Mouse (Mus musculus): Measurements from ENCODE around the gene Ddi2. TPM values are rescaled to one million over a fixed set of nuclear protein-coding genes. Genes with fewer than 3 reads are reported as not detected.
A peak's percentile ranks its signal among the peaks of the same experiment; 100 is the strongest.

The Ddi2 gene
- polyA plus RNA-seq, 2 experiments: 18.5 to 22.1 TPM

GRCm38 (mm10) chr4:141651286-141651685, 71.9 kb downstream of the Ddi2 start:
- DNase-seq (ENCODE audit: low spot score) (no peak), ATAC-seq (ENCODE audit: low FRiP score, low read depth) (no peak)
- 0 out of 2 replicates have a peak, but pooled peaks cover 6% of the 10 kb centered on the region for H3K4me1 ChIP-seq (ENCODE audit: control insufficient read depth, insufficient read depth, low read length)
- H3K36me3 ChIP-seq (ENCODE audit: control insufficient read depth, insufficient read depth, low read length): peaks cover 27% of the 10 kb centered on the region
- no peak for TF ChIP-seq POLR2A (IDR thresholded peaks at IDR 0.05; ENCODE audit: borderline replicate concordance, extremely low read depth, insufficient read depth, insufficient read length)
- H3K9ac ChIP-seq (ENCODE audit: low read depth, low read length, severe bottlenecking): no peak overlapping the region
- no peak overlapping the region for H3K4me3 ChIP-seq (replicated peaks; ENCODE audit: low read length)
- H3K27ac ChIP-seq (replicated peaks; ENCODE audit: low read depth, low read length): no peak overlapping the region
- H3K4me2 ChIP-seq (replicated peaks; ENCODE audit: low read depth, low read length, severe bottlenecking): no peak overlapping the region
- WGBS: 89% methylated on average over 6 of the region's 6 CpGs
- no peaks in the 10 kb centered on the region for H3K9me3 ChIP-seq (ENCODE audit: control insufficient read depth, low read length)
- H3K27me3 ChIP-seq (ENCODE audit: control insufficient read depth, insufficient read depth, low read length): no peaks in the 10 kb centered on the region

GRCm38 (mm10) chr4:141649244-141649643, 74.0 kb downstream of the Ddi2 start:
- H3K9me3 ChIP-seq (ENCODE audit: control insufficient read depth, low read length): no peaks in the 10 kb centered on the region
- ATAC-seq (ENCODE audit: low FRiP score, low read depth): peak; percentile 26; the same call in 1 of the 2 replicates
- H3K36me3 ChIP-seq (ENCODE audit: control insufficient read depth, insufficient read depth, low read length): peaks cover 20% of the 10 kb centered on the region
- DNase-seq (ENCODE audit: low spot score): peak; percentile 67
- H3K4me2 ChIP-seq (replicated peaks; ENCODE audit: low read depth, low read length, severe bottlenecking): peak overlapping the region; percentile 23
- TF ChIP-seq POLR2A (IDR thresholded peaks at IDR 0.05; ENCODE audit: borderline replicate concordance, extremely low read depth, insufficient read depth, insufficient read length): no peak
- H3K9ac ChIP-seq (ENCODE audit: low read depth, low read length, severe bottlenecking): no peak overlapping the region
- 51% methylated on average over 6 of the region's 6 CpGs for WGBS
- 0 out of 2 replicates have a peak, but pooled peaks cover 6% of the 10 kb centered on the region for H3K4me1 ChIP-seq (ENCODE audit: control insufficient read depth, insufficient read depth, low read length)
- no peak overlapping the region for H3K4me3 ChIP-seq (replicated peaks; ENCODE audit: low read length)
- H3K27me3 ChIP-seq (ENCODE audit: control insufficient read depth, insufficient read depth, low read length): no peaks in the 10 kb centered on the region
- peak overlapping the region; percentile 46; the same call in 1 of the 2 replicates for H3K27ac ChIP-seq (replicated peaks; ENCODE audit: low read depth, low read length)

- WGBS: 97% methylated on average over 5 of the region's 5 CpGs
- no peak for ATAC-seq (ENCODE audit: low FRiP score, low read depth)
Measured at GRCm38 (mm10) chr4:141648262-141648661, 75.0 kb downstream of the Ddi2 start.

GRCm38 (mm10) chr4:141647187-141647586, 76.0 kb downstream of the Ddi2 start:
- Histone ChIP-seq H3K4me1 (ENCODE audit: control insufficient read depth, insufficient read depth, low read length) (0 out of 2 replicates have a peak, but pooled peaks cover 6% of the 10 kb centered on the region), H3K4me3 (replicated peaks; ENCODE audit: low read length) (no peak overlapping the region), H3K9me3 (ENCODE audit: control insufficient read depth, low read length) (no peaks in the 10 kb centered on the region), H3K4me2 (replicated peaks; ENCODE audit: low read depth, low read length, severe bottlenecking) (no peak overlapping the region), H3K9ac (ENCODE audit: low read depth, low read length, severe bottlenecking) (no peak overlapping the region), H3K27me3 (ENCODE audit: control insufficient read depth, insufficient read depth, low read length) (no peaks in the 10 kb centered on the region), H3K27ac (replicated peaks; ENCODE audit: low read depth, low read length) (no peak overlapping the region), H3K36me3 (ENCODE audit: control insufficient read depth, insufficient read depth, low read length) (peaks cover 15% of the 10 kb centered on the region)
- ATAC-seq (ENCODE audit: low FRiP score, low read depth): no peak
- DNase-seq (ENCODE audit: low spot score): no peak
- 68% methylated on average over 3 of the region's 3 CpGs for WGBS
- no peak for TF ChIP-seq POLR2A (IDR thresholded peaks at IDR 0.05; ENCODE audit: borderline replicate concordance, extremely low read depth, insufficient read depth, insufficient read length)

More at GRCm38 (mm10) chr4:141648262-141648661, 75.0 kb downstream of the Ddi2 start:
- Histone ChIP-seq H3K4me3 (replicated peaks; ENCODE audit: low read length) (no peak overlapping the region), H3K4me2 (replicated peaks; ENCODE audit: low read depth, low read length, severe bottlenecking) (no peak overlapping the region), H3K27ac (replicated peaks; ENCODE audit: low read depth, low read length) (no peak overlapping the region), H3K27me3 (ENCODE audit: control insufficient read depth, insufficient read depth, low read length) (no peaks in the 10 kb centered on the region), H3K9me3 (ENCODE audit: control insufficient read depth, low read length) (no peaks in the 10 kb centered on the region), H3K36me3 (ENCODE audit: control insufficient read depth, insufficient read depth, low read length) (peaks cover 15% of the 10 kb centered on the region), H3K4me1 (ENCODE audit: control insufficient read depth, insufficient read depth, low read length) (0 out of 2 replicates have a peak, but pooled peaks cover 6% of the 10 kb centered on the region), H3K9ac (ENCODE audit: low read depth, low read length, severe bottlenecking) (no peak overlapping the region)
- DNase-seq (ENCODE audit: low spot score): no peak
- no peak for TF ChIP-seq POLR2A (IDR thresholded peaks at IDR 0.05; ENCODE audit: borderline replicate concordance, extremely low read depth, insufficient read depth, insufficient read length)

DNA sequence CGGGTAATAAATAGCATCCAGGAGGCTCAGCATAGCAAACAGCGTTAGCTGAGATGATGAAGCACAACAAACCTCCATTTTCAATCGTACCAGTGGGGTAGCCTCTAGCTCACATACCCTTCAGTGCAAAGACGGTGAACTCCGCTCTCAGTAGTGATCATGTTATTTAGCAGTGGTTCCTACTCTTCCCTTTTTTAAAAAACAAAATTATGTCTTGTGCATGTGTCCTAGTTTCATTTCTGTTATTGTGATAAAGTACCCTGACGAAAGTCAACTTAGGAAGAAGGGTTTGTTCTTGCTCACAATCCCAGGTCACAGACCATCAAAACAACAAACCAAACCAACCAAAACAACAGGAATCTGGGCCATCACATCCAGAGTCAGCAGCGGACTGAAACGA, 77.2 kb downstream of the Ddi2 start:
- Histone ChIP-seq H3K27ac (replicated peaks; ENCODE audit: low read depth, low read length) (no peak overlapping the region), H3K4me1 (ENCODE audit: control insufficient read depth, insufficient read depth, low read length) (0 out of 2 replicates have a peak, but pooled peaks cover 6% of the 10 kb centered on the region), H3K9ac (ENCODE audit: low read depth, low read length, severe bottlenecking) (no peak overlapping the region), H3K9me3 (ENCODE audit: control insufficient read depth, low read length) (no peaks in the 10 kb centered on the region), H3K27me3 (ENCODE audit: control insufficient read depth, insufficient read depth, low read length) (no peaks in the 10 kb centered on the region), H3K36me3 (ENCODE audit: control insufficient read depth, insufficient read depth, low read length) (peaks cover 16% of the 10 kb centered on the region), H3K4me3 (replicated peaks; ENCODE audit: low read length) (no peak overlapping the region), H3K4me2 (replicated peaks; ENCODE audit: low read depth, low read length, severe bottlenecking) (no peak overlapping the region)
- ATAC-seq (ENCODE audit: low FRiP score, low read depth) (no peak), DNase-seq (ENCODE audit: low spot score) (no peak)
- no peak for TF ChIP-seq POLR2A (IDR thresholded peaks at IDR 0.05; ENCODE audit: borderline replicate concordance, extremely low read depth, insufficient read depth, insufficient read length)
- 96% methylated on average over 8 of the region's 8 CpGs for WGBS
